Mouse (Mus musculus) forebrain, embryonic 16.5 days (tissue): ENCODE measurements around the gene Ascc3. TPM values are rescaled to one million over a fixed set of nuclear protein-coding genes. Genes with fewer than 3 reads are reported as not detected.
A peak's percentile ranks its signal among the peaks of the same experiment; 100 is the strongest.

ENCODE experiments used
- ATAC-seq: fragments of 200-750 bp; cut with Nextera tagmentation; 2 replicates; pipeline ENCODE4 v1.8.0; 2017; ENCODE audit warnings: mild to moderate bottlenecking, moderate library complexity
- H3K27ac ChIP-seq: fragments of 300-500 bp; sonication (generic); 2 replicates; pipeline ENCODE4 v1.5.1; 2014; ENCODE audit warnings: low read length, control low read depth
- H3K27me3 ChIP-seq: fragments of 300-500 bp; sonication (generic); replicated peaks from 2 replicates; pipeline ENCODE4 v1.6.1; 2014; ENCODE audit warnings: low read length; ENCODE audit not compliant: control insufficient read depth, insufficient read depth
- H3K36me3 ChIP-seq: fragments of 300-500 bp; sonication (generic); 2 replicates; pipeline ENCODE4 v1.6.1; 2014; ENCODE audit not compliant: control insufficient read depth, insufficient read depth
- H3K4me1 ChIP-seq: fragments of 300-500 bp; sonication (generic); replicated peaks from 2 replicates; pipeline ENCODE4 v1.6.1; 2014; ENCODE audit warnings: low read length; ENCODE audit not compliant: control insufficient read depth, insufficient read depth
- H3K4me2 ChIP-seq: fragments of 300-500 bp; sonication (generic); 2 replicates; pipeline ENCODE4 v1.6.1; 2014; ENCODE audit warnings: mild to moderate bottlenecking, low read length, control low read depth
- H3K4me3 ChIP-seq: fragments of 300-500 bp; sonication (generic); replicated peaks from 2 replicates; pipeline ENCODE4 v1.5.1; 2014; ENCODE audit warnings: mild to moderate bottlenecking, low read length, control low read depth
- H3K9ac ChIP-seq: fragments of 300-500 bp; sonication (generic); replicated peaks from 2 replicates; pipeline ENCODE4 v1.6.1; 2014; ENCODE audit warnings: low read depth, low read length, control low read depth
- H3K9me3 ChIP-seq: fragments of 300-500 bp; sonication (generic); 2 replicates; pipeline ENCODE4 v1.6.1; 2016; ENCODE audit warnings: low read length; ENCODE audit not compliant: control insufficient read depth
- whole genome bisulfite sequencing: fragments of 180-500 bp; shearing (Covaris S2); extraction: QIAGEN DNeasy Blood & Tissue Kit; methylation state at CpG from one replicate; pipeline ENCODE4 v1.1.7; 2014; 5-methylcytosine and 5-hydroxymethylcytosine counted together
- polyA plus RNA-seq: library from polyadenylated mRNA; unstranded; fragments of >200 nt; fragmentation: Nextera tagmentation; extraction: Ambion mirVana; gene quantifications from 2 replicates; pipeline ENCODE4 v1.2.1, GENCODE M21; 2015

Gene Ascc3
- polyA plus RNA-seq, 1 experiment from 2014 or later: 20.2 TPM

DNA sequence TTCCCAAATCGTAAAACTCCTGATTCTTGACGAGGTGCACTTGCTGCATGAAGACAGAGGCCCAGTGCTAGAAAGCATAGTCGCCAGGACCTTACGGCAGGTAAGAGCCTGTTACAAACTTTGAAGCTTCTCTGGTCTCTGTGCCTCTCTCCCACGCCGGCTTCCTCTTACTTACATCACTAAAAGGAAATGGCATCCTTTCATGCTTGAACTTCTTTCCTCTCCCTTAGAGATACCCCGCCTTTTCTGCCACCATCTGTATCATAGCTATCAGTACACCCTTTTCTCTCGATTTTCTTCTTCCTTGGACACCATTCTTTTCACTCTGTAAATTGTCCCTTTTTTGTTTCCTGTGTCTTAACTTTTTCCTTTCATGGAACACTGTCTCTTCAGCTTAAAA lies 58.1 kb downstream of the Ascc3 start:
- whole genome bisulfite sequencing: 90% methylated on average over 8 of the region's 8 CpGs

DNA sequence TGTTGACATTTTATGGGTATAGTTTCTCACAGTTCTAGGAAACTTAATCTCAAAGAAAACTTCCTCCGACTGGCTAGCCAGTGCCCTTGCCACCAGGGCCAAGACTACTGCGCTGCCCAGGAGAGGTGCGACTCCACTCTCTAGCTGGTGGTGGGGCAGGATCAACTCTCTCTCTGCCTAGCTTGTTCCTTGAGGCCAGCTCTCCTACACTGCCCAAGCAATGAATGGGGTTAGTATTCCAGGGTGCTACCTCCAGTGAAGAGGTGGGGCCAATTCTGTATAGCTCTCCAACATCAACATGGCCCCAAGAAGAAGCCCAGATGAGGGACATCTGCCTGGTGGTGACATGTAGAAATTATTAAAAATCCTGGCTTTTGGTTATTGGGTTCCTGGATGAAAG lies 61.1 kb downstream of the Ascc3 start:
- Histone ChIP-seq H3K36me3 (no peaks in the 10 kb centered on the region), H3K9ac (no peak overlapping the region), H3K4me2 (no peak overlapping the region), H3K4me3 (no peak overlapping the region), H3K27ac (no peak overlapping the region), H3K9me3 (no peaks in the 10 kb centered on the region), H3K27me3 (no peaks in the 10 kb centered on the region), H3K4me1 (no peaks in the 10 kb centered on the region)
- no peak for ATAC-seq
- WGBS: 96% methylated on average over 3 of the region's 3 CpGs

More for the DNA sequence above, 58.1 kb downstream of the Ascc3 start:
- H3K36me3 ChIP-seq: no peaks in the 10 kb centered on the region
- H3K4me1 ChIP-seq: no peaks in the 10 kb centered on the region
- H3K4me3 ChIP-seq: no peak overlapping the region
- H3K27me3 ChIP-seq: no peaks in the 10 kb centered on the region
- H3K9ac ChIP-seq: no peak overlapping the region
- no peak for ATAC-seq
- no peak overlapping the region for H3K4me2 ChIP-seq
- H3K27ac ChIP-seq: no peak overlapping the region
- no peaks in the 10 kb centered on the region for H3K9me3 ChIP-seq

DNA sequence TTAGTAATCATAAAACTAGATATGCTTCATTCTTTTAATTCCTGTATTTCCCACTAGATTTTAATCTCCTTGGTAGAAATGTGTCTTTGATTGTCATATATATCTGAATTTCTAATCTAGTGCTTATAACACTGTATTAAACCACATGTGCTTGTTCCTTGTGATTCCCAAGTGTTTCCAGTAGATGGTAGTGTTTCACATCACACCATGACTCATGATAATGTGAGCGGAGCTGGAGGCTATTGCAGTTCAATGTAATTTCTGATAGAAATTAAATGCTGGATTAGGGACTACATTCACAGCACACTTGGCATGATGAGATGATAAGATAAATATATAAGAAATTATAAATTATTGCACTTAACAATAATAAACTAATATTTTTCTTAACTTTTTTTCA lies 64.9 kb downstream of the Ascc3 start:
- Histone ChIP-seq H3K9me3 (no peaks in the 10 kb centered on the region), H3K4me2 (no peak overlapping the region), H3K4me1 (no peaks in the 10 kb centered on the region), H3K9ac (no peak overlapping the region), H3K4me3 (no peak overlapping the region), H3K27me3 (no peaks in the 10 kb centered on the region), H3K36me3 (no peaks in the 10 kb centered on the region), H3K27ac (no peak overlapping the region)
- WGBS: 37% methylated on average over 1 of the region's 1 CpGs
- ATAC-seq: peak; percentile 88

DNA sequence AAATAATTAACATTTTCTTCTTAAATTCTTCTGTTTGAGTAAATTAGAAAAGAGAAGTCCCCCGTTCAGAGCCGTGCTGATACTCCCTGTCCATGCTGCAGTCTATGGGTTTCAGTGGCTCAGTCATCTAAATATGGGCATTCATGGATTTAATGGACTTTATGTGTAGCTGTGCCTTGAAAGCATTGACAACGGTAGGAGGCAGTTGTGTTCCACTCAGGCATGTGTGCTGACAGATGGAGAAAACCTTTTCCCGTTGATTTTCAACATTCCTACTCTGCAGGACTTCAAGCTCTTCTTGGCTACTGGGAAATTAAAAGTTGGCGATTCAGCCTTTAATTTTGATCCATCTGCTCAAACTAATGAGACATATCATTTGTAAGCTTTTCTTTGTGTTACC lies 79.0 kb downstream of the Ascc3 start:
- ATAC-seq: peak; percentile 78

DNA sequence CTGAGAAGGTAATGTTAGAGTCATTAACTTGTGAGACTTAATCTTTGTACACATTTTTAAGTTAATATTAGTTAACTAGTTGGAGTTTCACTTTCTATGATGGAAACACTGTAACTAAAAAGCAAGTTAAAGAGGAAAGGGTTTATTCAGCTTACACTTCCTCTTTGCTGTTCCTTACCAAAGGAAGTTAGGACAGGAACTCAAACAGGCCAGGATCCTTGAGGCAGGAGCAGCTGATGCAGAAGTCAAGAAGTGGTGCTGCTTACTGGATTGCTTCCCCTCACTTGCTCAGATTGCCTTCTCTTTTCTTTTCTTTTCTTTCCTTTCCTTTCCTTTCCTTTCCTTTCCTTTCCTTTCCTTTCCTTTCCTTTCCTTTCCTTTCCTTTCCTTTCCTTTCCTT lies 97.9 kb downstream of the Ascc3 start:
- H3K4me3 ChIP-seq: no peak overlapping the region
- H3K4me1 ChIP-seq: no peaks in the 10 kb centered on the region
- no peak overlapping the region for H3K4me2 ChIP-seq
- no peak overlapping the region for H3K9ac ChIP-seq
- H3K27ac ChIP-seq: no peak overlapping the region
- no peaks in the 10 kb centered on the region for H3K36me3 ChIP-seq
- H3K27me3 ChIP-seq: no peaks in the 10 kb centered on the region
- ATAC-seq: no peak
- H3K9me3 ChIP-seq: no peaks in the 10 kb centered on the region

More for the DNA sequence above, 79.0 kb downstream of the Ascc3 start:
- H3K36me3 ChIP-seq: no peaks in the 10 kb centered on the region
- H3K9me3 ChIP-seq: no peaks in the 10 kb centered on the region
- H3K4me3 ChIP-seq: no peak overlapping the region
- H3K27me3 ChIP-seq: no peaks in the 10 kb centered on the region
- H3K9ac ChIP-seq: no peak overlapping the region
- WGBS: 12% methylated on average over 5 of the region's 5 CpGs
- H3K4me1 ChIP-seq: no peaks in the 10 kb centered on the region
- no peak overlapping the region for H3K27ac ChIP-seq
- H3K4me2 ChIP-seq: no peak overlapping the region

DNA sequence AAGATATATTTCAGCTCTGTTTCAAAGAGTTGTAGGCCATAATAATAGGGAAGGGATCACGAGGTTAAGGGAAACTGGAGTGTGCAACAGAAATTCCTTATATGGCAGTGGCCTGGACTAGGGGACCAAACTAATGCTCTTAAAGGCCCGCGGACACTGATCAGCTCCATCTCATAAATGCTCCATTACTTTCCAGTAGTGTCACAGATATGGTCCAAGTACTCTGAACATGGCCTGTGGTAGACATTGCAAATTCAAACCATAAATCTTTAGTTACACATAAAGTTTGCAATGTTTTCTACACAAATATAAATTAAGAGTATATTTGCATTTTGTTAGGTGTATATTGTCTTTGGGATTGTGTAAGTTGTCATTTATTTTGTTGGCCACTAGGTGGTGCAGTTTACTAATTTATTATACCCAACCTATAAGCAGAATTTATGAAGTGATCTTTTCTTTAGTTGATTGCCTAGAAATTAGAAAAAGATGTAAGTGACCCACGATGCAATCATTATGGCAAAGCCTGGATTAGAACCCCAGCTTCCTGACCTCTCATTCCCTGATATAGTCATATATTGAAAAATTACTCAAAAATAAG lies 106.5 kb downstream of the Ascc3 start:
- no peak overlapping the region for H3K9ac ChIP-seq
- H3K4me3 ChIP-seq: no peak overlapping the region
- H3K27me3 ChIP-seq: no peaks in the 10 kb centered on the region
- H3K4me2 ChIP-seq: no peak overlapping the region
- H3K9me3 ChIP-seq: no peaks in the 10 kb centered on the region
- H3K4me1 ChIP-seq: no peaks in the 10 kb centered on the region
- no peak overlapping the region for H3K27ac ChIP-seq
- H3K36me3 ChIP-seq: no peaks in the 10 kb centered on the region
- peak; percentile 68 for ATAC-seq
- 63% methylated on average over 4 of the region's 4 CpGs for WGBS

DNA sequence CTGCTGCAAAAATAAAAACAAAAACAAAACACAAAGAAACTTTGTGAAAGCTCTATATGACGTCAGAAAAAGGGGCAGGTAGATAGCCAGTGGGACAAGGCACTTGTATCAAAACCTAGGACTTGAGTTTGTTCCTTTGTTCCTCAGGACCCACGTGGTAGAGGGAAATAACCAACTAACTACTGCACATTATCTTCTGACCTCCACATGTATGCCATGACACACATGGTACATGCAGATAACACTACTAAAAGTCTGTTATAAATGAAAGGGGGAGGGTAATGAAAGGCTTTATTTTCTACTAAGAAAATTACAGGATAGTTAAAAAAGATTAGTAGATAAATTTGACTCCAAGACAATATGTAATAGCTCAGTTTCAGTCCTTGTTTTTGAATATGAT lies 109.3 kb downstream of the Ascc3 start:
- Histone ChIP-seq H3K27ac (no peak overlapping the region), H3K9ac (no peak overlapping the region), H3K27me3 (no peaks in the 10 kb centered on the region), H3K4me1 (no peaks in the 10 kb centered on the region), H3K4me2 (no peak overlapping the region), H3K9me3 (no peaks in the 10 kb centered on the region), H3K4me3 (no peak overlapping the region), H3K36me3 (no peaks in the 10 kb centered on the region)
- WGBS: 66% methylated on average over 2 of the region's 2 CpGs
- ATAC-seq: no peak

DNA sequence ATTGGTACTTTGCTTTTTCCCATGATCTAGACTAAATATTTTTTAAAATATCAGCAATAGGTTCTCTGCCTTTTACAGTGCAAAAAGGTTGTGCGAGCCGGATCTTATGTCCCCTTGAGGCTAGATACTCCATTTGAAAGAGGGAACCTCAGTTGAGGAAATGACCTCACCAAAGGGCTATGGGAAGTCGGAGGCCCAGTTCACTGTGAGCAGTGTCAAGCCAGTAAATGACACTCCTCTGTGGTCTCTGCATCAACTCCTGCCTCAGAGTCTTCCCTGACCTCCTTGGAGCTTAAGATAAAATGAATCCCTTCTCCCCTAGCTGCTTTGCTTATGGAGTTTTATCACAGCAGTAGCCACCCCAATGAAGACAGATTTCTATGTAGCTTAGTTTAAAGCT lies 109.9 kb downstream of the Ascc3 start:
- Histone ChIP-seq H3K9me3 (no peaks in the 10 kb centered on the region), H3K36me3 (no peaks in the 10 kb centered on the region), H3K27ac (no peak overlapping the region), H3K4me3 (no peak overlapping the region), H3K4me2 (no peak overlapping the region), H3K27me3 (no peaks in the 10 kb centered on the region), H3K9ac (no peak overlapping the region), H3K4me1 (no peaks in the 10 kb centered on the region)
- 80% methylated on average over 3 of the region's 3 CpGs for WGBS
- ATAC-seq: no peak

DNA sequence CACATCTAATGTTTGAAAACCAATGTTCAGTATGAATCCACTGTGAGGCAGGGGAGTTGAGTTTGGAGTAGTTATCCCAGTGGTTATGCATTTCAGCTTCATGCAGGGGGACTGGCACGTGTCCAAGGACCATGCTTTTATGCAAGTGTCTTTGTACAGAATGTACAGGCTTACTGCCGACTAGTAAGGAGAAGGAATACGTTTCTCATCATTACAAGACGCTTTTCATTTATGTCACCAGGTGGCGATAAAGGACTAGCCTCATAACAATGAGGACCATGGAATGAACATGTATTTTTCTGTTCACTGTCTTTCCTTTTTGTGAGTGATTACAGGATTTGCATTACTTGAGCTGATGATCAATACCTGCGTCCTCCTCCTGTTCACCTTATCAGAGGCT lies 111.7 kb downstream of the Ascc3 start:
- 10% methylated on average over 6 of the region's 6 CpGs for WGBS
- ATAC-seq: peak; percentile 95

DNA sequence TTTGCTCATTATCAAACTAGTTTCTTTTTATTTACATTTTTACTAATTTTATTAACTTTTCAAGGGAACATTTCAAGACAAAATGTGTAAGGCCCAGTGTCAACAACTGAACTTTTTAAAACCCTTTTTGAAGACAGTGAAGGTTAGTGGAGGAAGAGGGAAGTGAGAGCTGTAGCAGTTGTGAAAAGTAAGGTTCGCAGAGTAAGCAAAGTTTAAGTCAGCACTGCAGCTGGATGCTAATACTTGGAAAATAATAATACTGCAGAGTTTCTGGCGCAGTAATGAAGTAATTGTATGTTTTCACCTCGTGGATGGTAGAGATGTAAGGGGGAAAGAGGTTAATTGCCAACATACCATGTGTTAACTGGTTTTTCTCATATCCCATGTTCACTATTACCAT lies 112.4 kb downstream of the Ascc3 start:
- H3K9ac ChIP-seq: no peak overlapping the region
- no peaks in the 10 kb centered on the region for H3K36me3 ChIP-seq
- H3K9me3 ChIP-seq: no peaks in the 10 kb centered on the region
- WGBS: 84% methylated on average over 3 of the region's 3 CpGs
- H3K27me3 ChIP-seq: no peaks in the 10 kb centered on the region
- ATAC-seq: no peak
- no peak overlapping the region for H3K27ac ChIP-seq
- no peak overlapping the region for H3K4me3 ChIP-seq
- H3K4me1 ChIP-seq: no peaks in the 10 kb centered on the region
- no peak overlapping the region for H3K4me2 ChIP-seq

More for the DNA sequence above, 111.7 kb downstream of the Ascc3 start:
- Histone ChIP-seq H3K27me3 (no peaks in the 10 kb centered on the region), H3K4me2 (no peak overlapping the region), H3K4me3 (no peak overlapping the region), H3K27ac (no peak overlapping the region), H3K36me3 (no peaks in the 10 kb centered on the region), H3K4me1 (no peaks in the 10 kb centered on the region), H3K9me3 (no peaks in the 10 kb centered on the region), H3K9ac (no peak overlapping the region)
